Mouse (Mus musculus) left cerebral cortex, postnatal 14 days (tissue): ENCODE measurements around the gene Dhx40. TPM values are rescaled to one million over a fixed set of nuclear protein-coding genes. Genes with fewer than 3 reads are reported as not detected.
"Not testable (repeated sequence)": the region's sequence is repeated elsewhere in the genome, so short reads cannot be mapped to it uniquely, and the experiment has no call there.

ENCODE experiments used
- DNase-seq, 2 experiments: peaks; one replicate each; pipeline ENCODE4 v3.0.0; 2021 to 2022; ENCODE audit warnings: low spot score in 2 of 2, mixed read lengths in 1 of 2
- intact Hi-C: fragments of 180-260 bp; cut with DNase I; formaldehyde crosslinking; loops from one replicate; pipeline ENCODE4 v1.15.1; 2025
- total RNA-seq, 2 experiments: library from RNA; stranded (reverse); gene quantifications; 2 replicates each; pipeline ENCODE4 v1.2.3; 2021

Gene Dhx40
- total RNA-seq, 2 experiments from 2014 or later, result 15.7 to 19.5 TPM

GRCm38 (mm10) chr11:86757480-86758371 lies 49.8 kb downstream of the Dhx40 start, which contains the start of gene Cltc:
Cltc (minus strand) TSS chr11:86757565.
- intact Hi-C loops, result no loop called here
- peak; percentile 97 to 99 for DNase-seq

GRCm38 (mm10) chr11:86757142-86757479 lies 50.4 kb downstream of the Dhx40 start:
- intact Hi-C loops, result no loop called here
- no peak for DNase-seq

- peak; percentile 40 to 54 for DNase-seq
- intact Hi-C loops, result no loop called here
Observed at GRCm38 (mm10) chr11:86756156-86757141, 51.1 kb downstream of the Dhx40 start.

- no peak for DNase-seq
- intact Hi-C loops, result no loop called here
Observed at GRCm38 (mm10) chr11:86752404-86752803, 55.1 kb downstream of the Dhx40 start.

GRCm38 (mm10) chr11:86751010-86751409 lies 56.5 kb downstream of the Dhx40 start:
- intact Hi-C loops, result no loop called here
- no peak for DNase-seq

GRCm38 (mm10) chr11:86749776-86750423 lies 57.6 kb downstream of the Dhx40 start:
- DNase-seq, result no peak
- intact Hi-C loops, result no loop called here

- no peak for DNase-seq
- intact Hi-C loops, result no loop called here
Observed at GRCm38 (mm10) chr11:86745634-86746404, 61.7 kb downstream of the Dhx40 start.

GRCm38 (mm10) chr11:86742605-86743004 lies 64.9 kb downstream of the Dhx40 start:
- intact Hi-C loops, result no loop called here
- no peak for DNase-seq

GRCm38 (mm10) chr11:86741505-86741904 lies 66.0 kb downstream of the Dhx40 start:
- intact Hi-C loops, result no loop called here
- no peak for DNase-seq

- intact Hi-C loops, result no loop called here
- no peak for DNase-seq
Observed at GRCm38 (mm10) chr11:86739470-86739869, 68.1 kb downstream of the Dhx40 start.

- intact Hi-C loops, result no loop called here
- DNase-seq, result no peak
Observed at GRCm38 (mm10) chr11:86738956-86739355, 68.6 kb downstream of the Dhx40 start.

GRCm38 (mm10) chr11:86738308-86738707 lies 69.2 kb downstream of the Dhx40 start:
- intact Hi-C loops, result not testable (repeated sequence)

GRCm38 (mm10) chr11:86737301-86738000 lies 70.1 kb downstream of the Dhx40 start:
- intact Hi-C loops, result no loop called here

More at GRCm38 (mm10) chr11:86738308-86738707, 69.2 kb downstream of the Dhx40 start:
- not testable (repeated sequence) for DNase-seq

GRCm38 (mm10) chr11:86734993-86735392 lies 72.6 kb downstream of the Dhx40 start:
- intact Hi-C loops, result loop anchor here (5.0 kb wide), 1 partner anchor 38 kb away; no protein-coding TSS in a partner anchor
- no peak for DNase-seq

More at GRCm38 (mm10) chr11:86737301-86738000, 70.1 kb downstream of the Dhx40 start:
- no peak for DNase-seq

- intact Hi-C loops, result loop anchor here (5.0 kb wide), 1 partner anchor 37 kb away; no protein-coding TSS in a partner anchor
- DNase-seq, result no peak
Observed at GRCm38 (mm10) chr11:86734241-86734939, 73.2 kb downstream of the Dhx40 start.

GRCm38 (mm10) chr11:86731443-86731842 lies 76.1 kb downstream of the Dhx40 start:
- intact Hi-C loops, result loop anchor here (5.0 kb wide), 1 partner anchor 34 kb away; no protein-coding TSS in a partner anchor

GRCm38 (mm10) chr11:86725607-86726006 lies 81.9 kb downstream of the Dhx40 start:
- DNase-seq, result no peak
- intact Hi-C loops, result no loop called here

More at GRCm38 (mm10) chr11:86731443-86731842, 76.1 kb downstream of the Dhx40 start:
- DNase-seq, result peak; percentile 25 to 40
